Comparison of ENCODE assay signal across 13 mouse cellular contexts in the genomic region with DNA sequence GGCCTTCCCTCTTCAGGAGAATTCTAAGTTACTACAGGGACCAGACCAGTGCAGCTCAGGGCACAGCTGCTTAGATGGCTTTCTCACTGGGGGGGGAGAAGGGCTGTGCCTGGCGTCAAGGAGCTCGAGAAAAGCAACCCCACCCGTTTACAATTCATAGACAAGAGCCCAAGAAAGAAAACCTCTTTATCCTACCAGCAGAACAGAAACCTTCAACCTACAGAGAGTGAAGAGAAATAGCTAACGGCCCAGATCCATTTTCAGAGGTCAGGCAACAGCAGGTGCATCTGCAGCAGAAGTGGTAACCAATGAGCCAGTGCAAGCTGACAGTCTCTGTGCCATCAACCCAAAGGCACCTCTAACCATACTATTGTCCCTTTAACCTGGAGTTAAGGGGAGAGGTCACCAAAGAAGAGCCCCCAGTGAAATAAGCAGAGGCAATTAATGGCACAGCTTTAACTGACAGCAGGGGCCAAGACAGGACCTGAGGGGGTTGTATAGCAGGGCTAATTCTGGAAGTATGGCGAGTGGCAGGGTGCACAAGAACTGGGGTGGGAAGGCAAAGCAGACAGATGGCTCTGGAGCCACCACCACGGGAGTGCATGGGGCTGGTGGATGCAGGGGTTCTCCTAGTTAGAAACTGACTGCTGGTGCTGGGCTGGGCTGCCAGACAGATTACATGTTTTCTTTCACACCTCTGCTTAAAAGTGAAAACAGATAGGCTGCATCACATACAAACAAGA. TPM values are rescaled to one million over a fixed set of nuclear protein-coding genes. Genes with fewer than 3 reads are reported as not detected.
DNase-seq lines count a peak whose midpoint lies in the region; ATAC-seq and TF ChIP-seq lines count a peak whose summit lies in the region.
"Had no signal": no experiment of that assay in that cellular context is flagged by ENCODE, and none has a peak within 500 bp of the region (broad histone marks: within the 10 kb centered on the region; RNA-seq: fewer than 3 reads in every experiment).

No protein-coding gene starts in this region.

- ATAC-seq in heart, embryonic 16.5 days (replicated peaks; ENCODE audit: extremely low read depth, insufficient read depth, low FRiP score), result no peak
- ATAC-seq in midbrain, embryonic 11.5 days (ENCODE audit: low FRiP score), result no peak
- no peak for ATAC-seq in liver, embryonic 13.5 days (ENCODE audit: low read depth)
- ATAC-seq: forebrain, embryonic 14.5 days had no signal

- H3K4me1 ChIP-seq in heart, embryonic 16.5 days (ENCODE audit: control insufficient read depth, insufficient read depth, low read length), result peaks cover 48% of the 10 kb centered on the region
- peaks cover 59% of the 10 kb centered on the region for H3K4me1 ChIP-seq in heart, adult 2 months (ENCODE audit: control insufficient read depth, insufficient read depth, low read length)
- peaks cover 15% of the 10 kb centered on the region for H3K4me1 ChIP-seq in midbrain, embryonic 10.5 days
- H3K4me1 ChIP-seq in midbrain, embryonic 11.5 days (ENCODE audit: control insufficient read depth, insufficient read depth, low read length), result no peaks in the 10 kb centered on the region
- H3K4me1 ChIP-seq in liver, embryonic 13.5 days (replicated peaks), result peaks cover 98% of the 10 kb centered on the region
- H3K4me1 ChIP-seq in lung, adult 2 months (ENCODE audit: control insufficient read depth, insufficient read depth, low read length), result peaks cover 61% of the 10 kb centered on the region
- H3K4me1 ChIP-seq: embryonic facial prominence, embryonic 12.5 days had no signal

- peak overlapping the region; percentile 44; the same call in 1 of the 2 replicates for H3K27ac ChIP-seq in heart, embryonic 16.5 days (ENCODE audit: low read length)
- no peak overlapping the region; the same call in 1 of the 2 replicates for H3K27ac ChIP-seq in heart, adult 2 months
- peak overlapping the region; percentile 46; the same call in 1 of the 2 replicates for H3K27ac ChIP-seq in midbrain, embryonic 10.5 days (replicated peaks)
- H3K27ac ChIP-seq in midbrain, embryonic 11.5 days (ENCODE audit: low read depth, low read length), result no peak overlapping the region
- peak overlapping the region; percentile 83 for H3K27ac ChIP-seq in liver, embryonic 13.5 days
- H3K27ac ChIP-seq: embryonic facial prominence, embryonic 12.5 days; limb, embryonic 15.5 days had no signal

- 61% methylated on average over 6 of the region's 6 CpGs for WGBS in heart, embryonic 16.5 days
- WGBS in heart, adult 2 months, result 52% methylated on average over 6 of the region's 6 CpGs
- whole genome bisulfite sequencing in midbrain, embryonic 10.5 days, result 70% methylated on average over 6 of the region's 6 CpGs
- WGBS in midbrain, embryonic 11.5 days, result 70% methylated on average over 6 of the region's 6 CpGs
- WGBS in liver, embryonic 13.5 days (ENCODE audit: insufficient replicate concordance), result 20% methylated on average over 6 of the region's 6 CpGs
- WGBS in lung, adult 2 months, result 42% methylated on average over 6 of the region's 6 CpGs

- no peaks in the 10 kb centered on the region for H3K27me3 ChIP-seq in heart, embryonic 16.5 days (ENCODE audit: control insufficient read depth, insufficient read depth, low read length)
- no peaks in the 10 kb centered on the region for H3K27me3 ChIP-seq in heart, adult 2 months (ENCODE audit: control insufficient read depth, insufficient read depth, low read length)
- H3K27me3 ChIP-seq in midbrain, embryonic 10.5 days (ENCODE audit: low read depth, poor library complexity, severe bottlenecking), result no peaks in the 10 kb centered on the region
- no peaks in the 10 kb centered on the region for H3K27me3 ChIP-seq in midbrain, embryonic 11.5 days (ENCODE audit: control insufficient read depth, insufficient read depth, low read length)
- H3K27me3 ChIP-seq in liver, embryonic 13.5 days, result no peaks in the 10 kb centered on the region
- H3K27me3 ChIP-seq: embryonic facial prominence, embryonic 12.5 days; limb, embryonic 15.5 days had no signal

- no peak for TF ChIP-seq CTCF in heart, adult 2 months (IDR thresholded peaks at IDR 0.05)
- no peak for TF ChIP-seq CTCF in lung, adult 2 months (IDR thresholded peaks at IDR 0.05; ENCODE audit: insufficient read depth, low read length)

- H3K79me2 ChIP-seq in heart, adult 2 months (replicated peaks; ENCODE audit: control insufficient read depth, insufficient read depth, low read length), result peaks cover 11% of the 10 kb centered on the region

- H3K4me2 ChIP-seq in heart, embryonic 16.5 days (ENCODE audit: low read depth, low read length), result no peak overlapping the region
- no peak overlapping the region for H3K4me2 ChIP-seq in midbrain, embryonic 11.5 days
- peak overlapping the region; percentile 45 for H3K4me2 ChIP-seq in liver, embryonic 13.5 days
- H3K4me2 ChIP-seq: embryonic facial prominence, embryonic 12.5 days; limb, embryonic 15.5 days had no signal

- TF ChIP-seq POLR2A in heart, adult 2 months (IDR thresholded peaks at IDR 0.05; ENCODE audit: insufficient read depth, low read depth, low read length), result no peak
- TF ChIP-seq POLR2A in lung, adult 2 months (IDR thresholded peaks at IDR 0.05; ENCODE audit: borderline replicate concordance, extremely low read depth, low read depth, low read length), result no peak

- TF ChIP-seq EP300 in heart, adult 2 months (IDR thresholded peaks at IDR 0.05; ENCODE audit: insufficient read depth, low read depth, low read length), result no peak

- intact Hi-C loops in heart, adult 2 months (cut with DNase I), result no loop called here

- H3K36me3 ChIP-seq in heart, embryonic 16.5 days (ENCODE audit: control insufficient read depth, insufficient read depth), result no peaks in the 10 kb centered on the region
- H3K36me3 ChIP-seq in heart, adult 2 months (ENCODE audit: control insufficient read depth, insufficient read depth, low read length), result peaks cover 52% of the 10 kb centered on the region
- no peaks in the 10 kb centered on the region for H3K36me3 ChIP-seq in midbrain, embryonic 10.5 days
- no peaks in the 10 kb centered on the region for H3K36me3 ChIP-seq in midbrain, embryonic 11.5 days (ENCODE audit: control insufficient read depth, insufficient read depth, low read length)
- no peaks in the 10 kb centered on the region for H3K36me3 ChIP-seq in liver, embryonic 13.5 days
- H3K36me3 ChIP-seq: embryonic facial prominence, embryonic 12.5 days; limb, embryonic 15.5 days had no signal

- H3K9me3 ChIP-seq in heart, embryonic 16.5 days (replicated peaks; ENCODE audit: control insufficient read depth, low read length), result no peaks in the 10 kb centered on the region
- H3K9me3 ChIP-seq in midbrain, embryonic 10.5 days (replicated peaks), result no peaks in the 10 kb centered on the region
- no peaks in the 10 kb centered on the region for H3K9me3 ChIP-seq in midbrain, embryonic 11.5 days (ENCODE audit: control insufficient read depth, low read length)
- no peaks in the 10 kb centered on the region for H3K9me3 ChIP-seq in liver, embryonic 13.5 days (replicated peaks)
- H3K9me3 ChIP-seq: embryonic facial prominence, embryonic 12.5 days; limb, embryonic 15.5 days had no signal

- H3K4me3 ChIP-seq in heart, embryonic 16.5 days (ENCODE audit: low read length), result no peak overlapping the region
- no peak overlapping the region for H3K4me3 ChIP-seq in heart, adult 2 months
- H3K4me3 ChIP-seq in midbrain, embryonic 10.5 days, result no peak overlapping the region
- H3K4me3 ChIP-seq in midbrain, embryonic 11.5 days (ENCODE audit: low read depth, low read length), result no peak overlapping the region
- H3K4me3 ChIP-seq in liver, embryonic 13.5 days (replicated peaks), result no peak overlapping the region
- no peak overlapping the region for H3K4me3 ChIP-seq in lung, adult 2 months (replicated peaks; ENCODE audit: extremely low read depth, low read depth, low read length)
- H3K4me3 ChIP-seq: embryonic facial prominence, embryonic 12.5 days; limb, embryonic 15.5 days had no signal

- DNase-seq in heart, adult 2 months, result no peak
- DNase-seq in midbrain, embryonic 10.5 days (ENCODE audit: low spot score), result no peak
- DNase-seq in midbrain, embryonic 11.5 days (ENCODE audit: low spot score, missing footprints), result no peak
- DNase-seq in liver, embryonic 13.5 days, result no peak
- DNase-seq in thymus, postnatal 25 days, result peak; percentile 65
- no peak for DNase-seq in lung, adult 2 months
- no peak for DNase-seq in lung, postnatal 10 days
- DNase-seq: cerebellum, adult 9-11 months; gastrocnemius, postnatal 10 days had no signal

- no peak overlapping the region for H3K9ac ChIP-seq in heart, embryonic 16.5 days (ENCODE audit: low read length)
- no peak overlapping the region for H3K9ac ChIP-seq in heart, adult 2 months (ENCODE audit: low read depth, low read length)
- no peak overlapping the region for H3K9ac ChIP-seq in midbrain, embryonic 11.5 days (ENCODE audit: low read length)
- peak overlapping the region; percentile 39; the same call in 1 of the 2 replicates for H3K9ac ChIP-seq in liver, embryonic 13.5 days
- H3K9ac ChIP-seq: embryonic facial prominence, embryonic 12.5 days; limb, embryonic 15.5 days had no signal

RNA-seq across cellular contexts. Expression of a gene that starts 14.5 kb away (rescaled TPM):
- polyA plus RNA-seq in heart, embryonic 16.5 days (2015; fragmentation: Nextera tagmentation; extraction: Ambion mirVana), result 6.4 and 6.9 TPM in 2 replicates
- total RNA-seq in heart, adult 2 months (2021), result 1 to 10 TPM; 3.5 to 6.2 TPM
- 5.7 and 7.1 TPM in 2 replicates for polyA plus RNA-seq in heart, adult 2 months (2012; rRNA removed)
- 1.9 and 2.7 TPM in 2 replicates for polyA plus RNA-seq in midbrain, embryonic 10.5 days (2016; fragmentation: Nextera tagmentation; extraction: Ambion mirVana)
- 1.8 and 1.9 TPM in 2 replicates for polyA plus RNA-seq in midbrain, embryonic 11.5 days (2014; fragmentation: Nextera tagmentation; extraction: Ambion mirVana)
- polyA plus RNA-seq in liver, embryonic 13.5 days (2015; fragmentation: Nextera tagmentation; extraction: Ambion mirVana), result 4.8 TPM in 2 replicates
- polyA plus RNA-seq in lung, adult 2 months (2012; rRNA removed), result 16.7 and 18.6 TPM in 2 replicates

Comparison
In these comparisons a context has a peak if more than half of its experiments do, and no peak if none do; other contexts are left out.
1. H3K27ac ChIP-seq: peak in heart, embryonic 16.5 days (single experiment), midbrain, embryonic 10.5 days (single experiment) and liver, embryonic 13.5 days (single experiment); none in heart, adult 2 months (single experiment) and midbrain, embryonic 11.5 days (single experiment).